Mouse (Mus musculus) ES-E14 (cell line): ENCODE measurements around the gene Gm29776.

ENCODE experiments used
- CHD2 ChIP-seq: IDR thresholded peaks from 2 replicates; pipeline ENCODE4 v1.6.1; 2014; ENCODE audit warnings: mild to moderate bottlenecking, low read depth, low read length, inconsistent platforms
- HCFC1 ChIP-seq: IDR thresholded peaks from 2 replicates; pipeline ENCODE4 v1.6.1; 2012; ENCODE audit warnings: low read length, inconsistent platforms, borderline replicate concordance; ENCODE audit not compliant: insufficient read depth
- ZC3H11A ChIP-seq: IDR thresholded peaks from 2 replicates; pipeline ENCODE4 v1.6.1; 2012; ENCODE audit warnings: low read depth, mild to moderate bottlenecking, inconsistent platforms, low read length, borderline replicate concordance

DNA sequence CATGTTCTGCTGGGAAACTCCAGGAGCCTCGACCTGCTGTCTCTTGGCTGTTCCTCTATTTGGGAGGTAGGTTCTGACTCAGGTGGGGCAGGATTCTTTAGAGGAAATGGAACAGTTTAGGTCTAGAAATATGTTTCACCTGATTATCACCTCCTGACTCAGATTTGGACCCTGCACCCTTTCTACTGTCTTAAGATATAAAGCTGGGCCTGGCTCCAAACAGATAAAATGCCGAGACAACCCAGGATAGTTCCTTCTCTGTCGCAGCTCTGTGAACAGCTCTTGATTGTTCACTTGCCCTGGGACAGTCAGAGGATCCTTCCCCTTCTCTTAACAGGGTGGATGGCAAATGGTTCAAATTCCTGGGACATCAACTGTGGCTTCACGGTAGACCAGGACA, 36.6 kb upstream of the Gm29776 start:
- TF ChIP-seq ZC3H11A (no peak), HCFC1 (no peak), CHD2 (no peak)
